Mouse (Mus musculus) limb, embryonic 13.5 days (tissue): Measurements from ENCODE around the gene Pttg1. TPM values are rescaled to one million over a fixed set of nuclear protein-coding genes. Genes with fewer than 3 reads are reported as not detected.

ENCODE experiments used
- ATAC-seq: fragments of 200-750 bp; cut with Nextera tagmentation; 2 replicates; pipeline ENCODE4 v1.8.0; 2017; ENCODE audit warnings: low read depth, moderate number of reproducible peaks, moderate TSS enrichment; ENCODE audit not compliant: low FRiP score
- H3K27ac ChIP-seq: fragments of 300-500 bp; sonication (generic); 2 replicates; pipeline ENCODE4 v1.5.1; 2015; ENCODE audit warnings: inconsistent platforms, mild to moderate bottlenecking, moderate library complexity
- H3K27me3 ChIP-seq: fragments of 300-500 bp; sonication (generic); 2 replicates; pipeline ENCODE4 v1.6.1; 2015; ENCODE audit warnings: mild to moderate bottlenecking, inconsistent platforms
- H3K36me3 ChIP-seq: fragments of 300-500 bp; sonication (generic); 2 replicates; pipeline ENCODE4 v1.6.1; 2015; ENCODE audit warnings: inconsistent platforms, mild to moderate bottlenecking, moderate library complexity
- H3K4me1 ChIP-seq: fragments of 300-500 bp; sonication (generic); 2 replicates; pipeline ENCODE4 v1.6.1; 2015; ENCODE audit warnings: inconsistent platforms
- H3K4me2 ChIP-seq: fragments of 300-500 bp; sonication (generic); replicated peaks from 2 replicates; pipeline ENCODE4 v1.6.1; 2015; ENCODE audit warnings: inconsistent platforms, mild to moderate bottlenecking, moderate library complexity
- H3K4me3 ChIP-seq: fragments of 300-500 bp; sonication (generic); 2 replicates; pipeline ENCODE4 v1.5.1; 2015; ENCODE audit warnings: moderate library complexity, mild to moderate bottlenecking, inconsistent platforms
- H3K9ac ChIP-seq: fragments of 300-500 bp; sonication (generic); 2 replicates; pipeline ENCODE4 v1.6.1; 2015; ENCODE audit warnings: mild to moderate bottlenecking, inconsistent platforms
- H3K9me3 ChIP-seq: fragments of 300-500 bp; sonication (generic); 2 replicates; pipeline ENCODE4 v1.6.1; 2016; ENCODE audit warnings: inconsistent platforms
- WGBS: fragments of 180-500 bp; shearing (Covaris S2); methylation state at CpG from one replicate; pipeline ENCODE4 v1.1.7; 2015; 5-methylcytosine and 5-hydroxymethylcytosine counted together
- polyA plus RNA-seq: library from polyadenylated mRNA; unstranded; fragments of >200 nt; fragmentation: Nextera tagmentation; extraction: Ambion mirVana; gene quantifications from 2 replicates; pipeline ENCODE4 v1.2.1, GENCODE M21; 2015

Pttg1 gene
- polyA plus RNA-seq, 1 experiment from 2014 or later = 100 TPM

DNA sequence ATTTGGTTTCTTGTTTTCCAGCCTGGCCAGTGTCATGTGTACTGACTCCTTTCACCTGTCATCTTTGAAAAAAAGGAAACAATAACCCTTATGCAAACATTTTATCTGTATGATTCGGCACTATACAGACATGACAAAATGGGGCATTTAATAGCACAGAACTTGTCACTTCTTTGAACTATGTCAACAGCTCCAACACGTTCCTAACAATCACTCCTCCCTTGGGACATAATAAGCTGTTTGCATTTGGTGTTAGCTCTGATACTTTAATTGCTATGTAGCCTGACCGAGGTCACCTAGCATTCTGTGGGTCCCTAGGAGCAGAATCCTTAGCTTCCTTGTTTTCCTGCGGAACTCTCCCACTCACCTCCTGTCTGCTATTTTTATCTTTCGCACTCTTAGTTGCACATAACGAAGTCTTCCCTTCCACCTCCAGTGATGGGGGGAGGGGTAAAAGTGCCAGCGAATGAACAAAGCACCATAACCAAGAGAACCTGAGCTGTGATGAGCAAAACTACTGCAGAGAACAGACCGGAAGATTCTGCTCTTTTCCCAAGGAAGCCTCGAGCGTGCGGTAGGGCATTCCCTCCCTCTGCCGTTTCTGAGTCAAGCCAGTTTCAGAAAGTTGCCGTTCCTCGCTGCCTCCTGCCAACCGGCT, 21.8 kb downstream of the Pttg1 start:
- ATAC-seq = no peak
- Histone ChIP-seq H3K9me3 (no peaks in the 10 kb centered on the region), H3K9ac (no peak overlapping the region), H3K27me3 (no peaks in the 10 kb centered on the region), H3K4me2 (no peak overlapping the region), H3K27ac (no peak overlapping the region), H3K4me3 (no peak overlapping the region), H3K36me3 (no peaks in the 10 kb centered on the region), H3K4me1 (no peaks in the 10 kb centered on the region)
- WGBS = 86% methylated on average over 15 of the region's 15 CpGs

DNA sequence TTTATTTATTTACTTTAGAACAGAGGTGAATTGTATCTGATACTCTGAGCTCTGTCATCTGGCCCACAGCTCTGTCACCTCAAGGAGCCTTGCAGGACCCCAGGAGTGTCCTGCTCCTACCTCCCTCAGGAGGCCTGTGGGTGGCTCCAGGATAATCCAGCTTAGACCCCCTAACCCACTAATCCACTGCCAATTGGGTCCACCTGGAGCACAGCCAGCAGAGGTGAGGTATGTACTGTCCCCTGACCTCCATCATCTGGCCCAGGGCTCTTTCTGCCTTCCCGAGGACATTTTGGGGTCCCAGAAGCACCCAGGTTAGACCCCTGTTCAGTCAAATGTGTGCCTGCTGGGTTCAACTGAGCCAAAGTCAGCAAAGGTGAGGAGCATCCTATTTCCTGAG, 25.9 kb downstream of the Pttg1 start:
- no peak overlapping the region for H3K4me3 ChIP-seq

DNA sequence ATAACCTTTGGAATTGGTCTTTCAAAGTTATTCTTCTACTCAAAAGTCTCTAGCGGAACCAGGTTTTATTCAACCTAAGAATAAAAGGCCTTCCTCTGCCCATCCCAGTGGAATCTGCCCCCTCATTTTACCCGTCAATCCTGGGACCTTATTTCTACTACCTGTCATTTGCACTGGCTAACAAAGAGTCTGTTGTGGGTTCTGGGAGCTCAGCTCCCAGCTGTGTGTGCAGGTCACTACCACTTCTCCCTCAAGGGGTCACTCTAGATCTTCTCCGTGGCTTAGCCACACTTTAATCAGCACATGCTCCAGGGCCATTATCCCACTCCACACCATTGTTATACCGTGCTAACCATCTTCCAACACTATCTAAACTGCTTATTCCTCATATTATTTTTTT, 26.8 kb downstream of the Pttg1 start:
- Histone ChIP-seq H3K9ac (no peak overlapping the region), H3K9me3 (no peaks in the 10 kb centered on the region), H3K4me2 (no peak overlapping the region), H3K27ac (no peak overlapping the region), H3K4me1 (no peaks in the 10 kb centered on the region), H3K27me3 (no peaks in the 10 kb centered on the region), H3K4me3 (no peak overlapping the region), H3K36me3 (no peaks in the 10 kb centered on the region)
- WGBS = 55% methylated on average over 4 of the region's 4 CpGs
- no peak for ATAC-seq

More for the DNA sequence above, 25.9 kb downstream of the Pttg1 start:
- H3K9me3 ChIP-seq = no peaks in the 10 kb centered on the region
- no peak overlapping the region for H3K9ac ChIP-seq
- WGBS = 77% methylated on average over 1 of the region's 1 CpGs
- ATAC-seq = no peak
- H3K4me1 ChIP-seq = no peaks in the 10 kb centered on the region
- H3K27me3 ChIP-seq = no peaks in the 10 kb centered on the region
- H3K27ac ChIP-seq = no peak overlapping the region
- no peak overlapping the region for H3K4me2 ChIP-seq
- no peaks in the 10 kb centered on the region for H3K36me3 ChIP-seq

DNA sequence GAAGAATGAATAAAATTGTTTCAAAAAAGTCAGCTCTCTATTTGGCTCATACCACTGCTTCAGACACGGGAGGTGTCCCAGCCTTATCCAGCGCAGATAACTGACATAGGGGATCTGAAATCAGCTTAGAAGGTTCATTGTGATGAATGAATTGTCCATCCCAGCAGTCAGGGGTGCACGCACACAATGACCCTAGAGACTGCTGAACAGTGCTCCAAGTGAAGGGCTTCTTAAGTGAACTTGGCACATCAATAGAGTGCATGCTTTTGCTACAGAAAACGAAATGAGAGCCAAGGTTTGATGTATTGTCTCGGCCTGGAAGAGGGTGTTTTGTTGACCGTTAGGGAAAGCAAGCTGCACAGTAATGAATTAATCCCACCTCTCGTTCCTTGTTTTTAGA, 29.4 kb downstream of the Pttg1 start:
- H3K4me1 ChIP-seq = no peaks in the 10 kb centered on the region
- WGBS = 78% methylated on average over 7 of the region's 7 CpGs
- H3K27ac ChIP-seq = no peak overlapping the region
- H3K36me3 ChIP-seq = no peaks in the 10 kb centered on the region
- no peak overlapping the region for H3K4me2 ChIP-seq
- ATAC-seq = no peak
- no peak overlapping the region for H3K9ac ChIP-seq
- H3K4me3 ChIP-seq = no peak overlapping the region
- H3K9me3 ChIP-seq = no peaks in the 10 kb centered on the region
- H3K27me3 ChIP-seq = no peaks in the 10 kb centered on the region

DNA sequence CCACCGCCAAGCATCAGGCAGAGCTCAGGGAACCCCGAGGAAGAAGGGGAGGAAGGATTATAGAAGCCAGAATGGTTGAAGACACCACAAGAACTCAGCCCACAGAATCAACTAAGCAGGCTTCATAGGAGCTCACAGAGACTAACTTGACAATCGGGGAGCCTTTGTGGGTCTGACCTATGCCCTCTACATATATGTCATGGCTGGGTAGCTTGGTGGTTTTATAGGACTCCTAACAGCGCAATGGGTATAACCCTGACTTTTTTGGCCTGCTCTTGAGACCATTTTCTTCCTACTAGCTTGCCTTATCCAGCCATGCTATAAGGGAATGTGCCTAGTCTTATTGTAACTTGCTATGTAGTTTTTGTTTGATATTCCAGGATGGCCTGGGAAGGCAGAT, 29.8 kb downstream of the Pttg1 start:
- H3K4me3 ChIP-seq = no peak overlapping the region
- no peaks in the 10 kb centered on the region for H3K36me3 ChIP-seq
- H3K4me2 ChIP-seq = no peak overlapping the region
- no peak overlapping the region for H3K9ac ChIP-seq
- ATAC-seq = no peak
- no peaks in the 10 kb centered on the region for H3K4me1 ChIP-seq
- no peak overlapping the region for H3K27ac ChIP-seq
- no peaks in the 10 kb centered on the region for H3K9me3 ChIP-seq
- no peaks in the 10 kb centered on the region for H3K27me3 ChIP-seq
- 89% methylated on average over 4 of the region's 4 CpGs for WGBS

DNA sequence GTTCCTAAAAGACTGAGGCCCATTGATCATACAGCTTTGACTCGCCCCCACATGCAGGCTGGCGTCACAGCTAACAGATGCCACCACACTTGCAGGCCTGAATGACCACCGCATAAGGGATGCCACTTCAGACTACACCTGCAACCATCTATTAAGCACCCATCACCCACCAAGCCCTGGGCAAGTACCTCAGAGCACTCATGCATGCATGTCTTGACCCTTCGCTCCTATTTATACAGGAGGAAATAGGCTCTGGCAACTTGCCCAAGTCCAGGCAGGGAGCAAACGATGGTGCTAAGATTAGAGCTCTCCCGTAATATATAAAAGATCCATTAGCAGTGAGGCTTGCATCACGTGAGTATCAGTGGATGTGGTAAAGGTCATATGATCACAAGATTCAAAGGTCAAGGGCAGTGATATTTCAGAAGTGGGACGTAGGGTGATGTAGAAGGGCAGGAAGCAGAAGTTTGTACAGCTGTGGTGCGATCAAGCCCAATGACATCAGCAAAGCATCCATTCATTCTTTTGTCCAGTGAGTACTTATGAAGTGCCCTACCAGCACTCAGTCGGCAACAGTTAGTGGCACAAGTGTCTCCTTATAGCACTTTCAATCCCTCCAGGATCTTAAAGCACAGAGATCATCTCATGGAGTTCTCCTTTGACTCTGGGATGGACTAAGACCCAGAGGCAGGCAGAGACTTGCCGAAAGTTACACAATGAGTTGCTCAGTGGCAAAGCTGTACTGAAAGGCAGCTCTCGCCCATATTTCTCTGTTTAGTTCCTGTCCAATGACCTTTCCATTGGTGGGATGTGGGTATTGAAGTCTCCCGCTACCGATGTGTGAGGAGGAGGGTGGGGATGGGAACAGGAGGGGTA, 30.7 kb downstream of the Pttg1 start:
- Histone ChIP-seq H3K36me3 (no peaks in the 10 kb centered on the region), H3K9me3 (no peaks in the 10 kb centered on the region), H3K4me1 (no peaks in the 10 kb centered on the region), H3K27ac (no peak overlapping the region), H3K4me2 (no peak overlapping the region), H3K4me3 (no peak overlapping the region), H3K27me3 (no peaks in the 10 kb centered on the region), H3K9ac (no peak overlapping the region)
- WGBS = 76% methylated on average over 14 of the region's 14 CpGs
- no peak for ATAC-seq

DNA sequence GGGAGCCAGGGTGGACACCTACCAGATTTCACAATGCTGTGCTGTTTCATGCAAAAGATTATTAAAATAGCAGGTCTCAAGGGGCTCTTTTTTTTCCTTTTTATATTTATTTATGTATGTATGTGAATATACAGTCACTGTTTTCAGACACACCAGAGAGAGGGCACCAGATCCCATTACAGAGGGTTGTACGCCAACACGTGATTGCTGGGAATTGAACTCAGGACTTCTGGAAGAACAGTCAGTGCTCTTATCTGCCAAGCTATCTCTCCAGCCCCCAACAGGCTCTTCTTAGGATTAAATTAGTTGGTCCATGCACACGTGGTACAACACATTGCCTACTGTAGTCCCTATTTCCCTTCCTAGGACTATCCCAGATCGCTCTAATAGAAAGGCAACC, 32.7 kb downstream of the Pttg1 start:
- Histone ChIP-seq H3K4me2 (no peak overlapping the region), H3K4me1 (no peaks in the 10 kb centered on the region), H3K36me3 (no peaks in the 10 kb centered on the region), H3K4me3 (no peak overlapping the region), H3K27ac (no peak overlapping the region), H3K9ac (no peak overlapping the region), H3K27me3 (no peaks in the 10 kb centered on the region), H3K9me3 (no peaks in the 10 kb centered on the region)
- no peak for ATAC-seq
- WGBS = 87% methylated on average over 4 of the region's 4 CpGs

DNA sequence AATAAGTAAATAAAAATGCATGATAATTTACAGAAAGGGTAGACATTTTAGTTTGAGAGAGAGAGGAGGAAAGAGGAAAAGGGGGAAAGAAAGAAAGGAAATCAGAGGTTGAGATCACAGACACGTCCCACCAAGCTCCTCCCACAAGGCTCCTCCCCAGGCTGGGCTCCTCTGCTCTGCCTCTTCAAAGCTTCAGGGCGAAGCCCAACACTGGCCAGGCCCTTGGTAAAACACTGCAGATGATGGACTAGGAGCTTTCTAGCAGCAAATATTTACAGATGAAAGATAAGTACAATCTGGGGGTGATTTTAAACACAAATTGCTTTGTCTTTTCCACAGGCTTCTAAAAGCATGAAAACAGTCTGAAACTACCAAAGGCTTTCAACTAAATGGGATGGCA, 33.3 kb downstream of the Pttg1 start:
- no peaks in the 10 kb centered on the region for H3K27me3 ChIP-seq
- no peaks in the 10 kb centered on the region for H3K9me3 ChIP-seq
- H3K36me3 ChIP-seq = no peaks in the 10 kb centered on the region
- H3K27ac ChIP-seq = no peak overlapping the region
- WGBS = 46% methylated on average over 2 of the region's 2 CpGs
- H3K4me2 ChIP-seq = no peak overlapping the region
- no peak for ATAC-seq
- no peak overlapping the region for H3K4me3 ChIP-seq
- H3K9ac ChIP-seq = no peak overlapping the region
- H3K4me1 ChIP-seq = no peaks in the 10 kb centered on the region

DNA sequence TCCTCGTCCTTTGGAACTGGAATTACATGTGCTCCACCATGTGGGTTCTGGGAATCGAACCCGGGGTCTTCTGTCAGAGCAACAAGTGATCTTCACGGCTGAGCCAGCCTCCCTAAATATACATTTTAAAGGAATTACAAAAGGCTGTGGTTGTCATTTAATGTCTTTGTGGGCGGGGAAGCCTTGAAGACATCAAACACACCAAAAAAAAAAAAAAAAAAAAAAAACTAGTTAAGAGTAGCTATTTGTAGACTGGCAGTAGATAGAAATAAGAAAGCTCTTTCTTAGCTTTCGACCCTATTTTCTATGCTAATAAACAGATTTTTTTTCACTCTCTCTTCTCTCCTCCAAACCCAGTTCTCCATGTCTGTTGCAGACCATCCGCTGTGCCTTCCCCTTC, 36.9 kb downstream of the Pttg1 start:
- no peak overlapping the region for H3K27ac ChIP-seq
- H3K4me2 ChIP-seq = no peak overlapping the region
- no peaks in the 10 kb centered on the region for H3K9me3 ChIP-seq
- no peak for ATAC-seq
- peaks cover 14% of the 10 kb centered on the region; the same call in 1 of the 2 replicates for H3K4me1 ChIP-seq
- peaks cover 16% of the 10 kb centered on the region for H3K27me3 ChIP-seq
- no peaks in the 10 kb centered on the region for H3K36me3 ChIP-seq
- H3K4me3 ChIP-seq = no peak overlapping the region
- H3K9ac ChIP-seq = no peak overlapping the region
- 87% methylated on average over 7 of the region's 7 CpGs for WGBS

DNA sequence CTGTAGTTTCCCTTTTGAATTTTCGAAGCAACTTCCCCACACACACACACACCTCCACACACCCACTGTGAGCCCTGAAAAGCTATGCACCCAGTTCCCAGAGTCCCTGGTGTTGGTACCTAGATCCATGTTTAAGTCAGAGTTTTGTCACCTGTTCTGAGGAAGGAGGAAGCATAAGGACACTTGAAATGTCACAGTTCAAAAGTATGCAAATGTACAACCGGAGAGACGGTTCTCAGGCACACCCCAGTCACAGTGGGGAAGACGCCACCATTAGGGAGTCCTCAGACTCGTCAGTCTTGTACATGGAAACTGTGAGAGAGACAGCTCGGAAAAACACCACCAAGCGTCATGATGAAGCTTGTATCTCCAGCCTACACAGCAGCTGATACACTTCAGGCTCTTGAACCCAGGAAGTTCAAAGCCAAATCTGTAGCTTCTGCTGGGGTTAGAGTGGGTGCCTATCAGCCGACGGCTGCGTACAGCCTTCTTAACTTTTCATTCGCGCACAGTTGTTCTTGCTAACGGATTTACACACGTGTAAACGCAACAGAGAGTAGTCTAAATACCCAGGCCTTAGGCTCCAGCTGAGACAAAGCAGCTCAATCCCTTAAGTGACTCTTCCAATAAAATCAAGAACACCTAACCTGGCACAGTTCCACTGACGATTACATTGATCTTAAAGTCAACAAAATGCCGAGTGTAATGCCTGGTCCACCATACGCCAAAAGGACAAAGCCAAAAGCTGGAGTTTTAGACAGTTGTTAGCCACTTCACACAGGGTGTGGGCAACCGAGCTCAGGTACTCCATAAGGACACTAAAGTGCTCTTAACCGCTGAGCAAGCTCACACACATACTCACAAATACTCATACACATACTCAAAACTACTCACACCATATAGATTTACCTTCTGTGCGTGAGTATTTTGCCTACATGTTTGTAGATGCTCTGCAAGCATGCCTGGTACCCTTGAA, 37.6 kb downstream of the Pttg1 start:
- no peak overlapping the region for H3K9ac ChIP-seq
- H3K36me3 ChIP-seq = no peaks in the 10 kb centered on the region
- H3K27ac ChIP-seq = no peak overlapping the region
- no peak overlapping the region for H3K4me3 ChIP-seq
- peaks cover 16% of the 10 kb centered on the region for H3K27me3 ChIP-seq
- no peak overlapping the region for H3K4me2 ChIP-seq
- ATAC-seq = no peak
- H3K4me1 ChIP-seq = peaks cover 14% of the 10 kb centered on the region; the same call in 1 of the 2 replicates
- no peaks in the 10 kb centered on the region for H3K9me3 ChIP-seq
- WGBS = 82% methylated on average over 21 of the region's 21 CpGs

DNA sequence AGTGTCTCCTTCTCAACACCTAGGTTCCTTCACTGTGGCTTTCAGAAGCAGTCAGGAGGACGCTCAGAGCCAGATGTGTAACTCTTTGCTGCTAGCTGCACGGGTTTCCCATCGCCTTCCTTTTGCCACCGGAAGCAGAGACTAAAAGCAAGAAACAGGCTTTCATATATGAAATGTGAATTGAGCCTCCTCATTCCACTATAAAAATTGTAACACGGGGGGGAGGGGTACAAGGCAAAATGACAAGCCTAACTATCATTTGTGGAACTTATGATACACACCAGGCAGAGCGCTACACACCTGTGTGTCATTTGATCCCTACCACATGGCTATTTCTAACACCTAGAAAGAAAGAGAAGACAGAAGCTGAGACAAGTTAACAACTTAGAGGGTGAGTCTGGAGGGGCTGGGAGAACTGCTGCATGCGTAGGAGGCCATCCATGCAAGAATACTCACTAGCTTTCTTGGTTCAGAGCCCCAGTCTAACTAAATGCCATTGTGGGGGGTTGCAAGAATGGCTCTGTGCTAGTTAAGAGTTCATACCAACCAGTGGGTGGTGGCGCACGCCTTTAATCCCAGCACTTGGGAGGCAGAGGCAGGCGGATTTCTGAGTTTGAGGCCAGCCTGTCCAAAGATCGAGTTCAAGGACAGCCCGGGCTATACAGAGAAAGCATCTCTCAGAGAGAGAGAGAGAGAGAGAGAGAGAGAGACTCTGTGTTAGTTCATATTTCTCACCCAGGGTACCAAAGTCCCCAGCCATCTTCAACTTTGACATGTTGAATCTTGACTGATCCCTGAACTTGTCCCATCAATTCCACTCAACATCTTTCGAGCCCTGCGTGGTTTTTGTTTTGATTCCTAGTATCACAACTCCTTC, 38.8 kb downstream of the Pttg1 start:
- Histone ChIP-seq H3K4me3 (no peak overlapping the region), H3K9me3 (no peaks in the 10 kb centered on the region), H3K27ac (no peak overlapping the region), H3K9ac (no peak overlapping the region), H3K36me3 (no peaks in the 10 kb centered on the region), H3K4me1 (peaks cover 14% of the 10 kb centered on the region; the same call in 1 of the 2 replicates), H3K4me2 (no peak overlapping the region), H3K27me3 (peaks cover 16% of the 10 kb centered on the region)
- ATAC-seq = no peak
- 84% methylated on average over 14 of the region's 14 CpGs for WGBS
